Mouse (Mus musculus) liver, adult 2 months (tissue): ENCODE results near the gene Txn1. TPM values are rescaled to one million over a fixed set of nuclear protein-coding genes. Genes with fewer than 3 reads are reported as not detected.

Experiments used
- DNase-seq: peaks from one replicate; pipeline ENCODE4 v3.0.0-alpha.2; 2011; ENCODE audit warnings: low read depth, low spot score; ENCODE audit errors: extremely low read depth
- H3K27ac ChIP-seq: fragments of 200-500 bp; replicated peaks from 2 replicates; pipeline ENCODE4 v1.5.1; 2012; ENCODE audit warnings: low read depth, mild to moderate bottlenecking, control low read depth, inconsistent platforms, low read length; ENCODE audit not compliant: insufficient read depth
- H3K27me3 ChIP-seq: fragments of 200-500 bp; 2 replicates; pipeline ENCODE4 v1.6.1; 2012; ENCODE audit warnings: mild to moderate bottlenecking, moderate library complexity, low read length, inconsistent platforms; ENCODE audit not compliant: control insufficient read depth, insufficient read depth
- H3K36me3 ChIP-seq: fragments of 200-500 bp; 2 replicates; pipeline ENCODE4 v1.6.1; 2012; ENCODE audit warnings: low read length, inconsistent platforms; ENCODE audit not compliant: control insufficient read depth, insufficient read depth
- H3K4me1 ChIP-seq: fragments of 200-500 bp; 2 replicates; pipeline ENCODE4 v1.6.1; 2011; ENCODE audit warnings: low read length; ENCODE audit not compliant: control insufficient read depth, insufficient read depth
- H3K4me3 ChIP-seq: fragments of 200-500 bp; 2 replicates; pipeline ENCODE4 v1.5.1; 2011; ENCODE audit warnings: low read depth, mild to moderate bottlenecking, control low read depth, low read length, moderate library complexity; ENCODE audit not compliant: insufficient read depth
- H3K79me2 ChIP-seq: fragments of 200-500 bp; 2 replicates; pipeline ENCODE4 v1.6.1; 2012; ENCODE audit warnings: inconsistent platforms, mild to moderate bottlenecking, low read length, moderate library complexity; ENCODE audit not compliant: control insufficient read depth, insufficient read depth
- H3K9ac ChIP-seq: fragments of 200-500 bp; 2 replicates; pipeline ENCODE4 v1.6.1; 2012; ENCODE audit warnings: low read depth, mild to moderate bottlenecking, control low read depth, inconsistent platforms, low read length
- CTCF ChIP-seq: fragments of 200-500 bp; IDR thresholded peaks from 2 replicates; pipeline ENCODE4 v1.5.1; 2011; ENCODE audit warnings: low read depth, low read length, control low read depth
- POLR2A ChIP-seq: fragments of 200-500 bp; IDR thresholded peaks from 2 replicates; pipeline ENCODE4 v1.6.1; 2011; ENCODE audit warnings: low read length, control low read depth; ENCODE audit not compliant: insufficient read depth; ENCODE audit errors: extremely low read depth
- WGBS: fragments of 180-500 bp; shearing (Covaris S2); methylation state at CpG from one replicate; pipeline ENCODE4 v1.1.7; 2018; 5-methylcytosine and 5-hydroxymethylcytosine counted together
- polyA plus RNA-seq: library from polyadenylated mRNA; depleted of rRNA; stranded (reverse); fragments of >200 nt; gene quantifications from 2 replicates; pipeline ENCODE4 v1.2.3, GENCODE M21; 2012
- total RNA-seq: library from RNA; depleted of rRNA; stranded (reverse); fragments of >200 nt; gene quantifications from 2 replicates; pipeline ENCODE4 v1.2.3, GENCODE M21; 2014

Txn1 gene
- total and polyA plus RNA-seq, 2 experiments, result 151 to 246 TPM

GRCm38 (mm10) chr4:57916201-57916661, 40.0 kb downstream of the Txn1 start, which contains the start of gene D630039A03Rik:
Gene D630039A03Rik, minus strand, starts transcription at chr4:57916297.
- Histone ChIP-seq H3K27ac (peak within 1 kb of the TSS; percentile 87), H3K4me3 (peak within 1 kb of the TSS; percentile 50), H3K36me3 (no peaks in the 10 kb centered on the region), H3K4me1 (peaks cover 20% of the 10 kb centered on the region), H3K79me2 (no peaks in the 10 kb centered on the region; the same call in 1 of the 2 replicates), H3K9ac (peak within 1 kb of the TSS; percentile 72), H3K27me3 (no peaks in the 10 kb centered on the region)
- TF ChIP-seq CTCF, result no peak
- TF ChIP-seq POLR2A, result no peak
- WGBS, result 14% methylated on average over 9 of the region's 9 CpGs
- peak; percentile 97 for DNase-seq

- Histone ChIP-seq H3K4me1 (peaks cover 20% of the 10 kb centered on the region), H3K36me3 (no peaks in the 10 kb centered on the region), H3K27ac (peak overlapping the region; percentile 87), H3K4me3 (peak overlapping the region; percentile 50), H3K79me2 (no peaks in the 10 kb centered on the region; the same call in 1 of the 2 replicates), H3K9ac (peak overlapping the region; percentile 72), H3K27me3 (no peaks in the 10 kb centered on the region)
- DNase-seq, result peak; percentile 95
- TF ChIP-seq POLR2A (no peak), CTCF (no peak)
- WGBS, result 9% methylated on average over 17 of the region's 17 CpGs
Observed at GRCm38 (mm10) chr4:57915216-57915965, 40.8 kb downstream of the Txn1 start.

DNA sequence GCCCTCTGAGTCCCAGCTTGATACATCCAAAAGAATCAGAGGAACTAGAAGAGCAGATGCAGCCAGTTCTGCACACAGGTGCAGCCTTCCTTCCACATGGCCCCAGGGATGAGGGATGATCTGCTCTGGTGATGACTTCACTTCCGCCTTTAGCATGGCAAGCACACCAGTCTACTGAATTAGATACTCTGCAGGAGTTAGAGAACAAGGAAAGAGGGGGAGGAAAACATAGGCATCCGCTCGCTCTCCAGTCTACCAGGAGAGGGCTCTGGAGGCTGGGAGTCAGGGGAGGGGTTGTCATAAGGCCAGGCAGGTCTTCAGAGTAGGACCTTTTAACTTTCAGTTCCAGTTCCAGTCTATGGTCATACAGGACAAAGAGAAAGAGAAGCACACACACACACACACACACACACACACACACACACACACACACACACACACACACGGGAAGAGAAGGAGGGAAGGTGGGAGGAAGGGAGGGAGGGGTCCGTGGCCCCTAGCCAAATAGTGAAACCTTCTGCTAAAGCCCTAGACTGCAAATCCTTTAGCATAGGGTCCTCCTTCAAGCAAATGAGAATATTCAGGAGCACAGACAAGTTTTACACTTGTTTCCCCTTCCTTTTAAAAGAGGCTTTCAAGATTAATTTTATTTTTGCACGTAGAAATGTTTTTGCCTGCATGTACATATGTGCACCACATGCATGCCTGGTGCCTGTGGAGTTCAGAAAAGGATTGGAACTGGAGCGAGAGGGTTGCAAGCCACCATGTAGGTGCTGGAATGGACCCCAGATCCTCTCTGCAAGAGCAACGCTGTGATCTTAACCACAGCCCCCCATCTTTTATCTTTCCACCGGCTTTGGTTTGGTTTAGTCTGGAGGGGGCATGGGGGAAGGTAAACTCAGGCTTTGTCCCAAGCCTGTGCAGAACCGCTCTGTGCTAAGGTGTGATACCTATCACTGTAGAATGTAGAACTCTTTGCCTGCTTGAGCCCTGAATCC, 41.7 kb downstream of the Txn1 start:
- H3K4me3 ChIP-seq, result peak overlapping the region; percentile 44

DNA sequence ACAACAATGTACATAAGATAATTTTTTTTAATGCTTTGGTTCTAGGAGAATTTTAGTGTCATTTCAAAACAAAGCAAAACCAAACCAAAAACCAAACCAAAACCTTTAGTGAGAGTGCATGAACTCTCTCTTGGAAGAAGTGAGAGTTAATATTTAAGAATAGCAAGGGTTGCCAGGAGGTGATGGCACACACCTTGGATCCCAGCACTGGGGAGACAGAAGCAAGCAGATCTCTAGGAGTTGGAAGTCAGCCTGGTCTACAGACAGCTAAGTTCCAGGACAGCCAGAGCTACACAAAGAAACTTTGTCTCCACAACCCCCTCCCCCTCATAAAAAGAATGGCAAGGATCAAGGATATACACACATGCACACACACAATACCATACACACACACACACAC, 43.2 kb downstream of the Txn1 start:
- Histone ChIP-seq H3K79me2 (no peaks in the 10 kb centered on the region; the same call in 1 of the 2 replicates), H3K9ac (no peak overlapping the region), H3K4me1 (peaks cover 16% of the 10 kb centered on the region), H3K27me3 (no peaks in the 10 kb centered on the region), H3K36me3 (peaks cover 9% of the 10 kb centered on the region; the same call in 1 of the 2 replicates), H3K4me3 (no peak overlapping the region), H3K27ac (no peak overlapping the region)
- DNase-seq, result peak; percentile 52
- TF ChIP-seq POLR2A (no peak), CTCF (no peak)

More for the DNA sequence above, 41.7 kb downstream of the Txn1 start:
- Histone ChIP-seq H3K79me2 (no peaks in the 10 kb centered on the region; the same call in 1 of the 2 replicates), H3K9ac (peak overlapping the region; percentile 46), H3K27ac (peak overlapping the region; percentile 87), H3K4me1 (peaks cover 20% of the 10 kb centered on the region), H3K36me3 (peaks cover 8% of the 10 kb centered on the region; the same call in 1 of the 2 replicates), H3K27me3 (no peaks in the 10 kb centered on the region)
- TF ChIP-seq POLR2A (no peak), CTCF (peak; percentile 54)
- DNase-seq, result peak; percentile 54
- WGBS, result 27% methylated on average over 10 of the region's 10 CpGs

GRCm38 (mm10) chr4:57908860-57909259, 47.4 kb downstream of the Txn1 start:
- peaks cover 9% of the 10 kb centered on the region; the same call in 1 of the 2 replicates for H3K36me3 ChIP-seq
- peaks cover 5% of the 10 kb centered on the region for H3K4me1 ChIP-seq
- TF ChIP-seq CTCF, result no peak
- no peak for TF ChIP-seq POLR2A
- H3K79me2 ChIP-seq, result no peaks in the 10 kb centered on the region; the same call in 1 of the 2 replicates
- 46% methylated on average over 6 of the region's 6 CpGs for WGBS
- H3K9ac ChIP-seq, result no peak overlapping the region
- H3K4me3 ChIP-seq, result no peak overlapping the region
- no peaks in the 10 kb centered on the region for H3K27me3 ChIP-seq
- peak; percentile 47 for DNase-seq
- no peak overlapping the region for H3K27ac ChIP-seq
